Mouse (Mus musculus) limb, embryonic 14.5 days (tissue): ENCODE measurements at regions not wholly inside any gene's neighbourhood (a gene's known extent, or its start where the extent isn't known, plus 50 kb on each side); places are given as distances from the start of the nearest gene placed in this dataset.
"Not testable (repeated sequence)": the region's sequence is repeated elsewhere in the genome, so short reads cannot be mapped to it uniquely, and the experiment has no call there.

Experiments
- ATAC-seq: fragments of 200-750 bp; cut with Nextera tagmentation; 2 replicates; pipeline ENCODE4 v1.8.0; 2017; ENCODE audit warnings: low read depth, moderate number of reproducible peaks, moderate TSS enrichment; ENCODE audit not compliant: low FRiP score
- DNase-seq: peaks from one replicate; pipeline ENCODE4 v3.0.0-alpha.2; 2015; ENCODE audit warnings: low spot score
- H3K27ac ChIP-seq: fragments of 300-500 bp; sonication (generic); replicated peaks from 2 replicates; pipeline ENCODE4 v1.5.1; 2014; ENCODE audit warnings: low read depth, mild to moderate bottlenecking, low read length, moderate library complexity, mixed read lengths
- H3K27me3 ChIP-seq: fragments of 300-500 bp; sonication (generic); 2 replicates; pipeline ENCODE4 v1.6.1; 2014; ENCODE audit warnings: low read length, mixed read lengths; ENCODE audit not compliant: control insufficient read depth, insufficient read depth
- H3K36me3 ChIP-seq: fragments of 300-500 bp; sonication (generic); 2 replicates; pipeline ENCODE4 v1.6.1; 2014; ENCODE audit warnings: mild to moderate bottlenecking, low read length, moderate library complexity, mixed read lengths; ENCODE audit not compliant: control insufficient read depth, insufficient read depth
- H3K4me1 ChIP-seq: fragments of 300-500 bp; sonication (generic); 2 replicates; pipeline ENCODE4 v1.6.1; 2014; ENCODE audit warnings: antibody characterized with exemption, low read length, mixed read lengths; ENCODE audit not compliant: control insufficient read depth, insufficient read depth
- H3K4me2 ChIP-seq: fragments of 300-500 bp; sonication (generic); replicated peaks from 2 replicates; pipeline ENCODE4 v1.6.1; 2014; ENCODE audit warnings: low read depth, mild to moderate bottlenecking, low read length, moderate library complexity; ENCODE audit not compliant: severe bottlenecking
- H3K4me3 ChIP-seq: fragments of 300-500 bp; sonication (generic); replicated peaks from 2 replicates; pipeline ENCODE4 v1.5.1; 2014; ENCODE audit warnings: low read length
- H3K9ac ChIP-seq: fragments of 300-500 bp; sonication (generic); 2 replicates; pipeline ENCODE4 v1.6.1; 2014; ENCODE audit warnings: mild to moderate bottlenecking, low read depth, low read length, moderate library complexity; ENCODE audit not compliant: severe bottlenecking
- H3K9me3 ChIP-seq: fragments of 300-500 bp; sonication (generic); 2 replicates; pipeline ENCODE4 v1.6.1; 2016; ENCODE audit warnings: low read length; ENCODE audit not compliant: control insufficient read depth
- POLR2A ChIP-seq: fragments of 200-500 bp; IDR thresholded peaks from 2 replicates; pipeline ENCODE4 v1.8.0; 2012; ENCODE audit warnings: inconsistent platforms, mild to moderate bottlenecking, moderate library complexity, borderline replicate concordance; ENCODE audit not compliant: insufficient read depth, insufficient read length; ENCODE audit errors: extremely low read depth
- WGBS: fragments of 180-500 bp; shearing (Covaris S2); extraction: QIAGEN DNeasy Blood & Tissue Kit; methylation state at CpG from one replicate; pipeline ENCODE4 v1.1.7; 2014; 5-methylcytosine and 5-hydroxymethylcytosine counted together

GRCm38 (mm10) chr1:154045951-154046350, 145.9 kb upstream of the Teddm2 start:
- H3K4me3 ChIP-seq, result no peak overlapping the region
- no peak overlapping the region for H3K27ac ChIP-seq
- H3K27me3 ChIP-seq, result no peaks in the 10 kb centered on the region
- no peaks in the 10 kb centered on the region for H3K36me3 ChIP-seq
- no peak for ATAC-seq
- H3K9ac ChIP-seq, result no peak overlapping the region
- no peak for DNase-seq
- TF ChIP-seq POLR2A, result no peak
- no peaks in the 10 kb centered on the region for H3K9me3 ChIP-seq
- no peak overlapping the region for H3K4me2 ChIP-seq
- H3K4me1 ChIP-seq, result no peaks in the 10 kb centered on the region

DNA sequence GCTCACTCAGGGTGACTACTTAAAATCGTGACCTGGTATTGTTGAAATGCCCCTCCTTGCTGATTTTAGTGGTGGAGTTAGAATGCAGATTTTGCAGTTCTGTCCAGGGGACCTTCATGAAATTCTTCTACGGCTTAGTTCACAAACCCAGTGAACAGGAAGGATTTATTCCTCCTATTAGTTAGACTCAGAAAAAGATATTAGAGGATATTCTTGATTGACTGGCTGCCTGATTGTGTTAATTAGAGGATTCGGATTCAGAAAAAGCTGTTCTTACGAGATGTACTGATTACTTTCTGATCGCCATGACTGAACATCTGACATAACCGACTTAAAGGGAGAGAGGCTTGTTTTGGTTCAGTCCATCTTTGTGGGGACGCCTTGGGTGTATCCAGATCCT, 147.3 kb upstream of the Zfp648 start:
- Histone ChIP-seq H3K27me3 (no peaks in the 10 kb centered on the region), H3K9me3 (no peaks in the 10 kb centered on the region), H3K9ac (no peak overlapping the region), H3K36me3 (no peaks in the 10 kb centered on the region), H3K4me1 (no peaks in the 10 kb centered on the region), H3K4me2 (no peak overlapping the region), H3K4me3 (no peak overlapping the region), H3K27ac (no peak overlapping the region)
- TF ChIP-seq POLR2A, result no peak
- DNase-seq, result no peak
- 81% methylated on average over 7 of the region's 7 CpGs for WGBS
- no peak for ATAC-seq

DNA sequence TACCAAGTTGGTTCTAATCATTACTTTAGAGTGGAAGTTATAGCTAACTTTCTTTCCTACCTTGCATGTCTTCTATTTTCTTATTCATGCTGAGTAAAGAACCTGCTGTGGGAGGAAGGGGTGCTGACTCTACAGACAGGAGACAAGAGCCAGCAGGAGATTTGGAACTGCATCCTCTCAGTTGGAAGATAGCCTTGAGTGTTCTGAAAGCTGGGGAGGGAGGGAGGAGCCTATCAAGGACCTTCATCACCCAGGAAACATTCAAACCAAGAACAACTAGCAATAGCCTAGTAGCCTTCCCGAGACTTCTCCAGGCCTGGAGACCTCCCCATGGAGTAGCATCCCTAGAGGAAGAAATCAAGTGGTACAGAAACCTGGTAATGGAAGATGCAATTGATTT, 146.1 kb upstream of the Zfp648 start:
- no peak overlapping the region for H3K9ac ChIP-seq
- H3K27ac ChIP-seq, result no peak overlapping the region
- DNase-seq (no peak), ATAC-seq (no peak)
- no peaks in the 10 kb centered on the region for H3K9me3 ChIP-seq
- no peaks in the 10 kb centered on the region for H3K27me3 ChIP-seq
- no peak overlapping the region for H3K4me2 ChIP-seq
- no peaks in the 10 kb centered on the region for H3K4me1 ChIP-seq
- H3K36me3 ChIP-seq, result no peaks in the 10 kb centered on the region
- WGBS, result 88% methylated on average over 1 of the region's 1 CpGs
- TF ChIP-seq POLR2A, result no peak
- no peak overlapping the region for H3K4me3 ChIP-seq

- not testable (repeated sequence) for H3K9me3 ChIP-seq, H3K27me3 ChIP-seq, H3K4me2 ChIP-seq, H3K27ac ChIP-seq, H3K9ac ChIP-seq, ATAC-seq, H3K36me3 ChIP-seq, H3K4me3 ChIP-seq, DNase-seq, H3K4me1 ChIP-seq
- WGBS, result 72% methylated on average over 2 of the region's 2 CpGs
These were observed 139.6 kb upstream of the Zfp648 start for GRCm38 (mm10) chr1:154061397-154061796.

- DNase-seq (no peak), ATAC-seq (no peak)
- Histone ChIP-seq H3K27me3 (no peaks in the 10 kb centered on the region), H3K4me1 (no peaks in the 10 kb centered on the region), H3K27ac (no peak overlapping the region), H3K4me3 (no peak overlapping the region), H3K9me3 (no peaks in the 10 kb centered on the region), H3K36me3 (no peaks in the 10 kb centered on the region), H3K4me2 (no peak overlapping the region), H3K9ac (no peak overlapping the region)
- 75% methylated on average over 1 of the region's 1 CpGs for WGBS
- no peak for TF ChIP-seq POLR2A
These were observed 139.1 kb upstream of the Zfp648 start for GRCm38 (mm10) chr1:154061851-154062250.

- 83% methylated on average over 7 of the region's 7 CpGs for WGBS
- H3K9me3 ChIP-seq, result no peaks in the 10 kb centered on the region
- no peak overlapping the region for H3K4me3 ChIP-seq
- TF ChIP-seq POLR2A, result no peak
- no peak overlapping the region for H3K27ac ChIP-seq
- H3K36me3 ChIP-seq, result no peaks in the 10 kb centered on the region
- no peak for ATAC-seq
- no peak for DNase-seq
- H3K4me1 ChIP-seq, result no peaks in the 10 kb centered on the region
- H3K9ac ChIP-seq, result no peak overlapping the region
- H3K4me2 ChIP-seq, result no peak overlapping the region
- no peaks in the 10 kb centered on the region for H3K27me3 ChIP-seq
These were observed 138.3 kb upstream of the Zfp648 start for GRCm38 (mm10) chr1:154062666-154063065.
